Mouse (Mus musculus): Measurements from ENCODE around the gene Gm20521.

GRCm38 (mm10) chr14:54926401-54927158 lies 43.3 kb downstream of the Gm20521 start:
- TF ChIP-seq CTCF (IDR thresholded peaks at IDR 0.05; ENCODE audit: extremely low read depth, insufficient read depth, low read length) (no peak), POLR2A (IDR thresholded peaks at IDR 0.05; ENCODE audit: extremely low read depth, insufficient read depth, low read length) (0 out of 2 replicates have a peak, but pooled peaks have one; percentile 27)
